Mouse (Mus musculus) forebrain, embryonic 16.5 days (tissue): ENCODE measurements at regions not wholly inside any gene's neighbourhood (a gene's known extent, or its start where the extent isn't known, plus 50 kb on each side); places are given as distances from the start of the nearest gene placed in this dataset.

Experiments used
- ATAC-seq: fragments of 200-750 bp; cut with Nextera tagmentation; 2 replicates; pipeline ENCODE4 v1.8.0; 2017; ENCODE audit warnings: mild to moderate bottlenecking, moderate library complexity
- H3K27ac ChIP-seq: fragments of 300-500 bp; sonication (generic); 2 replicates; pipeline ENCODE4 v1.5.1; 2014; ENCODE audit warnings: low read length, control low read depth
- H3K27me3 ChIP-seq: fragments of 300-500 bp; sonication (generic); replicated peaks from 2 replicates; pipeline ENCODE4 v1.6.1; 2014; ENCODE audit warnings: low read length; ENCODE audit not compliant: control insufficient read depth, insufficient read depth
- H3K36me3 ChIP-seq: fragments of 300-500 bp; sonication (generic); 2 replicates; pipeline ENCODE4 v1.6.1; 2014; ENCODE audit not compliant: control insufficient read depth, insufficient read depth
- H3K4me1 ChIP-seq: fragments of 300-500 bp; sonication (generic); replicated peaks from 2 replicates; pipeline ENCODE4 v1.6.1; 2014; ENCODE audit warnings: low read length; ENCODE audit not compliant: control insufficient read depth, insufficient read depth
- H3K4me2 ChIP-seq: fragments of 300-500 bp; sonication (generic); 2 replicates; pipeline ENCODE4 v1.6.1; 2014; ENCODE audit warnings: mild to moderate bottlenecking, low read length, control low read depth
- H3K4me3 ChIP-seq: fragments of 300-500 bp; sonication (generic); replicated peaks from 2 replicates; pipeline ENCODE4 v1.5.1; 2014; ENCODE audit warnings: mild to moderate bottlenecking, low read length, control low read depth
- H3K9ac ChIP-seq: fragments of 300-500 bp; sonication (generic); replicated peaks from 2 replicates; pipeline ENCODE4 v1.6.1; 2014; ENCODE audit warnings: low read depth, low read length, control low read depth
- H3K9me3 ChIP-seq: fragments of 300-500 bp; sonication (generic); 2 replicates; pipeline ENCODE4 v1.6.1; 2016; ENCODE audit warnings: low read length; ENCODE audit not compliant: control insufficient read depth
- WGBS: fragments of 180-500 bp; shearing (Covaris S2); extraction: QIAGEN DNeasy Blood & Tissue Kit; methylation state at CpG from one replicate; pipeline ENCODE4 v1.1.7; 2014; 5-methylcytosine and 5-hydroxymethylcytosine counted together

DNA sequence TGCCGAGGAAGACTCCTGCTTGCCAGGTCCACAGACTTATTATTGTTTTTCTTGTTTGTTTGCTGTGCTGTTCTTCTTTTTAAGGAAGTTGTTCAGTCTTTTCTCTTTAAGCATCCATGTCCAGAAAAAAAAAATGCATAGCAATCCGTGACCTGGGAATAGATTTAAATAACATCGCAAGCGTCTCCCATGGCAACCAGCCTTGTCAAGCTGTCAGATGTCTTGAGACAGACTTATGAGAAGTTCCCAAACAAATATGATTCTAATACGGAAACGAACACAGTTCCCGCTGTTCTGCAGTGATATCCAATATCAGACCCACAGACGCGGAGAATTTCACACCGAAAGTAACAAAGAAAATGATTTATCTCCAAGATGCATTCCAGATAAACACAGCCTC lies 547.4 kb downstream of the Etnk1 start:
- Histone ChIP-seq H3K4me3 (no peak overlapping the region), H3K9ac (no peak overlapping the region), H3K4me1 (no peaks in the 10 kb centered on the region), H3K4me2 (no peak overlapping the region), H3K27ac (no peak overlapping the region), H3K9me3 (no peaks in the 10 kb centered on the region), H3K27me3 (no peaks in the 10 kb centered on the region), H3K36me3 (no peaks in the 10 kb centered on the region)
- no peak for ATAC-seq
- WGBS, result 65% methylated on average over 10 of the region's 10 CpGs

DNA sequence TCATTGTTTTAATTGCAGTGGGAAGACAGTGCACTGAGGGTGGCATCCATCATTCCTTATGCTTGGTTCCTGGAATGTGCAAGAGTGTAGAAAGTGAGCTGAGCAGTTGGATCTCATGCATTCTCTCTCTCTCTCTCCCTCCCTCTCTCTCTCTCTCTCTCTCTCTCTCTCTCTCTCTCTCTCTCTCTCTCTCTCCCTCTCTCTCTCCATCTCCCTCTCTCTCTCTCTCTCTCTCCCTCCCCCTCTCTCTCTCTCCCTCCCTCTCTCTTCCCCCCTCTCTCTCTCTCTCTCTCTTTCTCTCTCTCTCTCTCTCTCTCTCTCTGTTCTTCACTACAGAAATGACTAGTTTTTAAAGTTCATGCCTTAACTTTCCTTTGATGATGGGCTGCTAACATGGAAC lies 583.1 kb downstream of the Etnk1 start:
- no peak overlapping the region for H3K27ac ChIP-seq
- H3K4me1 ChIP-seq, result no peaks in the 10 kb centered on the region
- no peak overlapping the region for H3K4me3 ChIP-seq
- no peak for ATAC-seq
- no peak overlapping the region for H3K9ac ChIP-seq
- no peaks in the 10 kb centered on the region for H3K9me3 ChIP-seq
- H3K36me3 ChIP-seq, result no peaks in the 10 kb centered on the region
- no peak overlapping the region for H3K4me2 ChIP-seq
- no peaks in the 10 kb centered on the region for H3K27me3 ChIP-seq

DNA sequence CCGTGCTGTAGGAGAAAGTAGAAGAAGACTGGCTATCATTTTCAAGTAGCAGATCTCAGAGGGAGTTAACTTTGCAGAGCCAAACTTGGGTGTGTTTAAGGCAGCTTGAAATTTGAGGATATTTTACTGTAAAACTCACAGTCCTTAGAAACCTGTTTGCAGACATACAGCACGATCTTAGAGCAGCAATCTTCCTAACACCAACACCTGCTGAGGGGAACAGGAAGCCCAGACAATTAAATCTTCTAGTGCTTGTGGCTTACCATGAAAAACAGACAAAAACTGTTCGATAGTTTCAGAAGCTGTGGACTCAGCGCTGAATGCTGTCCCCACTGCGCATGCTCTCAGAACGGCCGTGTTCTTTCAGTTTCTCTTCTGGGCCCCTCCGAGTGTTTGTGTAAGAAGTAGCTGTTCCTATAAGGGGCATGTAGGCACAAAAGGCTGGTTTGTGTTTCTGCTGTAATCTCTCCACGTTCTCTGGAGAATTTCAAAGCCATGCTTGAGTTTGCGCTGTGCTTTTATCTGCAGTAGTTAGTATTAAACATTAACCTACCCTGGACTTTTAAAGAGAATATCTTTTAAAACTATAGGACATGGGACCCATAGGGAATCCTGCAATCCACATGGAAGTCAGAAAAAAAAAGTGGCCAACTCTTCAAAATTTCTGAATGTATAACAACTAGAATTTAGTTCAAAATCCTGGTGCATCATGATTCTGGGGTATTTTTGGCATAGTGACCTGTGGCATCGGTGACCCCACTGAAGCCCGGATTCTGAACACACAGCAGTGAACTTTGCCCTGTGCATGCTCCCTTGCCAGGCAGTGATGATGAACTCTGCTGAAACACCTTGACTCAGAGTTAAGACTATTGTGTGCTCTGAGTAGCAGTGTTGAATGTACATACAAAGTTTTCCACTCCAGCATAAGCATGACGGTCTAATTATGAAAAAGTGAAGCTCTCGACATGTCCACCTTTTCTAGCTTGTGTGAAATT lies 584.4 kb downstream of the Etnk1 start:
- Histone ChIP-seq H3K4me1 (no peaks in the 10 kb centered on the region), H3K9me3 (no peaks in the 10 kb centered on the region), H3K4me3 (no peak overlapping the region), H3K9ac (no peak overlapping the region), H3K4me2 (no peak overlapping the region), H3K27me3 (no peaks in the 10 kb centered on the region), H3K36me3 (no peaks in the 10 kb centered on the region), H3K27ac (no peak overlapping the region)
- ATAC-seq, result no peak
- WGBS, result 74% methylated on average over 14 of the region's 14 CpGs

DNA sequence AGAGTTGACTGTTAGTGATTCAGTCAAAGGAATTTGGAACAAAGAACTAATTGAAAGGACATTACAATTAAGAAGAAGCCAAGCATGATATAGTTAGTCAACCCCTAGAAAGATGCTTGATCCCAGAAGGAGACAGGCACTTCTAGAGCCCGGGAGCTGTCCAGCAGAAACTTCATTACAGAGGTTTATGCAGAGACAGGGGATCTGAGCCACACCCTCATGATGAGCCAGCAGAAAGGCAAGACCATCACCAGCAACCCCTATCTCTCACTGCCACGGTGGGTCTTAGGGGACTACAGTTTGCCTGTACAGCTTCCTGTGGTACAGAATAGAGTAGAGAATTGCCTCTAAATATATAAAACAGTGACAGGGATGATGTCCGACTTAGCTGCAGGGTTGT lies 590.4 kb downstream of the Etnk1 start:
- Histone ChIP-seq H3K4me2 (no peak overlapping the region), H3K36me3 (no peaks in the 10 kb centered on the region), H3K9me3 (no peaks in the 10 kb centered on the region), H3K4me3 (no peak overlapping the region), H3K4me1 (no peaks in the 10 kb centered on the region), H3K27me3 (no peaks in the 10 kb centered on the region), H3K27ac (no peak overlapping the region), H3K9ac (no peak overlapping the region)
- WGBS, result 58% methylated on average over 3 of the region's 3 CpGs
- no peak for ATAC-seq

DNA sequence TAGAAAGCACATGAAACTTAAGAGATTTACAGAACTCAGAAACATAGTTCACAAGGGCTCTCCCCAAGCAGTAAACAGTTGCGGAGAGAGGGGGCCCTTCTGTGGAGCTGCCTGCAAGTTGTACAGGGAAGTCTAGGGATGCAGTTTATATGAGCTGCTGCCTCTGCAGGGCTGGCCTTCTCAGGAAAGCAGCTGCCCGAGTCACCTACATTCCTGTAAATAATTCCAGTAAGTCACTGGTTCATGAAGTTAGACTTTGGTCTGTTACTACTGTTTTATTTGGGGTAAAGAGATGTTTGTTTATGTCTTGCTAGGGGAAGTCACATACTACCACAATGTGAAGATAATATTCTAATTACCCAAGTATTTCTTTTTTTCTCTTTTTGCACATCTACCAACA lies 601.1 kb downstream of the Etnk1 start:
- Histone ChIP-seq H3K9ac (no peak overlapping the region), H3K4me1 (no peaks in the 10 kb centered on the region), H3K27me3 (no peaks in the 10 kb centered on the region), H3K4me2 (no peak overlapping the region), H3K36me3 (no peaks in the 10 kb centered on the region), H3K9me3 (peaks cover 4% of the 10 kb centered on the region), H3K27ac (no peak overlapping the region), H3K4me3 (no peak overlapping the region)
- WGBS, result 80% methylated on average over 2 of the region's 2 CpGs
- ATAC-seq, result no peak
